9 mouse cellular contexts compared by ENCODE assay signal in genomic region chr1:36860431-36860849, GRCm38 (mm10).
DNase-seq lines count a peak whose midpoint lies in the region; ATAC-seq and TF ChIP-seq lines count a peak whose summit lies in the region.
"Had no signal": no experiment of that assay in that cellular context is flagged by ENCODE, and none has a peak within 500 bp of the region (broad histone marks: within the 10 kb centered on the region; RNA-seq: fewer than 3 reads in every experiment).

No protein-coding gene starts in this region.

- H3K27ac ChIP-seq in left cerebral cortex, adult 2 months: peak overlapping the region; percentile 6; the same call in 1 of the 2 replicates
- H3K27ac ChIP-seq in midbrain, postnatal 0 days (ENCODE audit: low read depth, low read length): peak overlapping the region; percentile 43; the same call in 1 of the 2 replicates
- H3K27ac ChIP-seq in thymus, adult 2 months (ENCODE audit: control insufficient read depth, insufficient read depth, low read length): no peak overlapping the region
- H3K27ac ChIP-seq: midbrain, embryonic 12.5 days had no signal

- H3K9ac ChIP-seq in midbrain, postnatal 0 days (replicated peaks; ENCODE audit: low read length, poor library complexity, severe bottlenecking): no peak overlapping the region
- H3K9ac ChIP-seq: midbrain, embryonic 12.5 days had no signal

- ATAC-seq in midbrain, postnatal 0 days (ENCODE audit: low FRiP score): no peak

- intact Hi-C loops in left cerebral cortex, adult 2 months (cut with DNase I): no loop called here

- TF ChIP-seq CTCF in left cerebral cortex, adult 2 months (IDR thresholded peaks at IDR 0.05): no peak
- TF ChIP-seq CTCF in midbrain, postnatal 0 days (IDR thresholded peaks at IDR 0.05): no peak
- TF ChIP-seq CTCF in thymus, adult 2 months (IDR thresholded peaks at IDR 0.05; ENCODE audit: borderline replicate concordance, control insufficient read depth, extremely low read depth, insufficient read depth, low read length, poor library complexity): no peak

- TF ChIP-seq POLR2A in thymus, adult 2 months (IDR thresholded peaks at IDR 0.05; ENCODE audit: control insufficient read depth, extremely low read depth, insufficient read depth, low read length, poor library complexity): no peak

- no peak overlapping the region for H3K4me3 ChIP-seq in left cerebral cortex, adult 2 months
- H3K4me3 ChIP-seq in midbrain, postnatal 0 days (ENCODE audit: low read depth, low read length): no peak overlapping the region
- H3K4me3 ChIP-seq in thymus, adult 2 months (ENCODE audit: control insufficient read depth, insufficient read depth, low read length): no peak overlapping the region
- H3K4me3 ChIP-seq: midbrain, embryonic 12.5 days had no signal

- no peaks in the 10 kb centered on the region for H3K36me3 ChIP-seq in midbrain, postnatal 0 days (ENCODE audit: insufficient read depth, low read length)
- peaks cover 5% of the 10 kb centered on the region; the same call in 1 of the 2 replicates for H3K36me3 ChIP-seq in thymus, adult 2 months (ENCODE audit: control insufficient read depth, insufficient read depth, low read length)
- H3K36me3 ChIP-seq: midbrain, embryonic 12.5 days had no signal

- 49% methylated on average over 4 of the region's 4 CpGs for WGBS in midbrain, postnatal 0 days
- 30% methylated on average over 4 of the region's 4 CpGs for WGBS in thymus, adult 2 months

- no peaks in the 10 kb centered on the region for H3K27me3 ChIP-seq in midbrain, postnatal 0 days (ENCODE audit: insufficient read depth, low read length)
- H3K27me3 ChIP-seq in thymus, adult 2 months (ENCODE audit: control insufficient read depth, insufficient read depth, low read length): no peaks in the 10 kb centered on the region
- H3K27me3 ChIP-seq: midbrain, embryonic 12.5 days had no signal

- H3K4me1 ChIP-seq in midbrain, postnatal 0 days (ENCODE audit: insufficient read depth, low read length): peaks cover 19% of the 10 kb centered on the region; the same call in 1 of the 2 replicates
- H3K4me1 ChIP-seq in thymus, adult 2 months (replicated peaks; ENCODE audit: control insufficient read depth, insufficient read depth, low read length): peaks cover 5% of the 10 kb centered on the region; the same call in 1 of the 2 replicates

- no peak overlapping the region for H3K4me2 ChIP-seq in midbrain, postnatal 0 days (ENCODE audit: low read depth, low read length, poor library complexity, severe bottlenecking)
- H3K4me2 ChIP-seq: midbrain, embryonic 12.5 days had no signal

- no peaks in the 10 kb centered on the region for H3K9me3 ChIP-seq in midbrain, postnatal 0 days (ENCODE audit: low read length)
- H3K9me3 ChIP-seq: midbrain, embryonic 12.5 days had no signal

- DNase-seq in left cerebral cortex, adult 2 months (ENCODE audit: extremely low spot score in 1 of 2, low spot score in 2 of 2): no peak
- DNase-seq in left cerebral cortex, adult 18-20 months (ENCODE audit: low spot score in 2 of 2): no peak
- DNase-seq in forelimb bud, embryonic 11.5 days (ENCODE audit: low read depth, low spot score): peak; percentile 38
- DNase-seq in kidney, adult 9 months: peak; percentile 38
- no peak for DNase-seq in midbrain, postnatal 0 days (ENCODE audit: low spot score)
- DNase-seq in ovary, postnatal 10 days (ENCODE audit: low spot score): no peak
- no peak for DNase-seq in thymus, adult 2 months
- DNase-seq in frontal cortex, postnatal 14 days (ENCODE audit: low spot score in 2 of 2): no peak

Comparison
In these comparisons a context has a peak if more than half of its experiments do, and no peak if none do; other contexts are left out.
1. DNase-seq: peak in forelimb bud, embryonic 11.5 days (single experiment) and kidney, adult 9 months (single experiment); none in left cerebral cortex, adult 2 months (0 of 2), left cerebral cortex, adult 18-20 months (0 of 2), midbrain, postnatal 0 days (single experiment), ovary, postnatal 10 days (single experiment), thymus, adult 2 months (single experiment) and frontal cortex, postnatal 14 days (0 of 2).